Mouse (Mus musculus) heart, embryonic 12.5 days (tissue): ENCODE measurements around the gene Krtap2-4. TPM values are rescaled to one million over a fixed set of nuclear protein-coding genes. Genes with fewer than 3 reads are reported as not detected.
"Not testable (repeated sequence)": the region's sequence is repeated elsewhere in the genome, so short reads cannot be mapped to it uniquely, and the experiment has no call there.

Experiments
- ATAC-seq: fragments of 200-750 bp; cut with Nextera tagmentation; 2 replicates; pipeline ENCODE4 v1.8.0; 2017; ENCODE audit warnings: moderate TSS enrichment, moderate library complexity; ENCODE audit not compliant: insufficient number of reproducible peaks, low FRiP score
- H3K27ac ChIP-seq: fragments of 300-500 bp; sonication (generic); 2 replicates; pipeline ENCODE4 v1.5.1; 2016; ENCODE audit warnings: mild to moderate bottlenecking, moderate library complexity; ENCODE audit not compliant: poor library complexity, severe bottlenecking
- H3K27me3 ChIP-seq: fragments of 300-500 bp; sonication (generic); replicated peaks from 2 replicates; pipeline ENCODE4 v1.6.1; 2016; ENCODE audit warnings: mild to moderate bottlenecking, moderate library complexity
- H3K36me3 ChIP-seq: fragments of 300-500 bp; sonication (generic); 2 replicates; pipeline ENCODE4 v1.6.1; 2016; ENCODE audit warnings: mild to moderate bottlenecking, moderate library complexity
- H3K4me1 ChIP-seq: fragments of 300-500 bp; sonication (generic); replicated peaks from 2 replicates; pipeline ENCODE4 v1.6.1; 2016; ENCODE audit warnings: mild to moderate bottlenecking
- H3K4me2 ChIP-seq: fragments of 300-500 bp; sonication (generic); 2 replicates; pipeline ENCODE4 v1.6.1; 2016; ENCODE audit warnings: mild to moderate bottlenecking, moderate library complexity
- H3K4me3 ChIP-seq: fragments of 300-500 bp; sonication (generic); 2 replicates; pipeline ENCODE4 v1.5.1; 2016; ENCODE audit warnings: mild to moderate bottlenecking
- H3K9ac ChIP-seq: fragments of 300-500 bp; sonication (generic); 2 replicates; pipeline ENCODE4 v1.6.1; 2016; ENCODE audit warnings: mild to moderate bottlenecking, moderate library complexity
- H3K9me3 ChIP-seq: fragments of 300-500 bp; sonication (generic); replicated peaks from 2 replicates; pipeline ENCODE4 v1.6.1; 2016; ENCODE audit warnings: mild to moderate bottlenecking, moderate library complexity
- WGBS: fragments of 180-500 bp; shearing (Covaris S2); methylation state at CpG from one replicate; pipeline ENCODE4 v1.1.7; 2016; 5-methylcytosine and 5-hydroxymethylcytosine counted together
- polyA plus RNA-seq: library from polyadenylated mRNA; unstranded; fragments of >200 nt; fragmentation: Nextera tagmentation; extraction: Ambion mirVana; gene quantifications from 2 replicates; pipeline ENCODE4 v1.2.1, GENCODE M21; 2016

The Krtap2-4 gene
- not detected in 2 replicates for polyA plus RNA-seq

GRCm38 (mm10) chr11:99614796-99615363, at the start of gene Krtap2-4:
TSS of gene Krtap2-4 (minus strand) at chr11:99614846.
- no peaks in the 10 kb centered on the region for H3K9me3 ChIP-seq
- H3K27me3 ChIP-seq: no peaks in the 10 kb centered on the region
- no peak within 1 kb of the TSS for H3K9ac ChIP-seq
- ATAC-seq: no peak
- H3K36me3 ChIP-seq: no peaks in the 10 kb centered on the region
- no peaks in the 10 kb centered on the region for H3K4me1 ChIP-seq
- 53% methylated on average over 3 of the region's 3 CpGs for WGBS
- H3K27ac ChIP-seq: no peak within 1 kb of the TSS
- H3K4me3 ChIP-seq: no peak within 1 kb of the TSS
- H3K4me2 ChIP-seq: no peak within 1 kb of the TSS

- WGBS: 79% methylated on average over 10 of the region's 10 CpGs
- H3K4me1 ChIP-seq: no peaks in the 10 kb centered on the region
- no peaks in the 10 kb centered on the region for H3K36me3 ChIP-seq
- no peak overlapping the region for H3K4me3 ChIP-seq
- H3K9me3 ChIP-seq: no peaks in the 10 kb centered on the region; the same call in 1 of the 2 replicates
- ATAC-seq: no peak
- no peak overlapping the region for H3K4me2 ChIP-seq
- no peak overlapping the region for H3K27ac ChIP-seq
- H3K9ac ChIP-seq: no peak overlapping the region
- no peaks in the 10 kb centered on the region for H3K27me3 ChIP-seq
These were observed 48.2 kb upstream of the Krtap2-4 start for GRCm38 (mm10) chr11:99662802-99663201.

- Histone ChIP-seq H3K9ac (no peak overlapping the region), H3K9me3 (no peaks in the 10 kb centered on the region; the same call in 1 of the 2 replicates), H3K27me3 (no peaks in the 10 kb centered on the region), H3K36me3 (no peaks in the 10 kb centered on the region), H3K27ac (no peak overlapping the region), H3K4me1 (no peaks in the 10 kb centered on the region), H3K4me3 (no peak overlapping the region), H3K4me2 (no peak overlapping the region)
- WGBS: 85% methylated on average over 4 of the region's 4 CpGs
- ATAC-seq: no peak
These were observed 44.6 kb upstream of the Krtap2-4 start for GRCm38 (mm10) chr11:99659256-99659655.

- not testable (repeated sequence) for H3K36me3 ChIP-seq, H3K4me3 ChIP-seq, H3K9ac ChIP-seq, H3K27me3 ChIP-seq, H3K9me3 ChIP-seq, H3K4me1 ChIP-seq, ATAC-seq, H3K4me2 ChIP-seq, H3K27ac ChIP-seq
- 55% methylated on average over 10 of the region's 10 CpGs for WGBS
These were observed 43.9 kb upstream of the Krtap2-4 start, which contains the start of gene Gm11563 for GRCm38 (mm10) chr11:99658467-99659010. TSS of gene Gm11563 (minus strand) at chr11:99658960.

GRCm38 (mm10) chr11:99657051-99657450, 42.4 kb upstream of the Krtap2-4 start:
- ATAC-seq: no peak
- 47% methylated on average over 5 of the region's 5 CpGs for WGBS
- Histone ChIP-seq H3K27me3 (no peaks in the 10 kb centered on the region), H3K4me3 (no peak overlapping the region), H3K27ac (no peak overlapping the region), H3K4me2 (no peak overlapping the region), H3K9me3 (no peaks in the 10 kb centered on the region; the same call in 1 of the 2 replicates), H3K36me3 (no peaks in the 10 kb centered on the region), H3K9ac (no peak overlapping the region), H3K4me1 (no peaks in the 10 kb centered on the region)

GRCm38 (mm10) chr11:99650136-99650535, 35.5 kb upstream of the Krtap2-4 start, which contains the start of gene Gm11555:
TSS of gene Gm11555 (minus strand) at chr11:99650236.
- ATAC-seq: no peak

GRCm38 (mm10) chr11:99646444-99646843, 31.8 kb upstream of the Krtap2-4 start:
- Histone ChIP-seq H3K4me1 (no peaks in the 10 kb centered on the region), H3K27me3 (0 out of 2 replicates have a peak, but pooled peaks cover 3% of the 10 kb centered on the region), H3K4me3 (no peak overlapping the region), H3K9ac (no peak overlapping the region), H3K36me3 (no peaks in the 10 kb centered on the region), H3K4me2 (no peak overlapping the region), H3K27ac (no peak overlapping the region), H3K9me3 (no peaks in the 10 kb centered on the region)
- WGBS: 82% methylated on average over 15 of the region's 15 CpGs
- ATAC-seq: no peak

More at GRCm38 (mm10) chr11:99650136-99650535, 35.5 kb upstream of the Krtap2-4 start, which contains the start of gene Gm11555:
- Histone ChIP-seq H3K4me1 (no peaks in the 10 kb centered on the region), H3K4me2 (no peak within 1 kb of the TSS), H3K27me3 (no peaks in the 10 kb centered on the region), H3K9ac (no peak within 1 kb of the TSS), H3K27ac (no peak within 1 kb of the TSS), H3K4me3 (no peak within 1 kb of the TSS), H3K36me3 (no peaks in the 10 kb centered on the region), H3K9me3 (no peaks in the 10 kb centered on the region)
- WGBS: 79% methylated on average over 2 of the region's 2 CpGs

GRCm38 (mm10) chr11:99644351-99644750, 29.7 kb upstream of the Krtap2-4 start:
- no peaks in the 10 kb centered on the region for H3K36me3 ChIP-seq
- no peak overlapping the region for H3K27ac ChIP-seq
- no peak overlapping the region for H3K9ac ChIP-seq
- H3K27me3 ChIP-seq: 0 out of 2 replicates have a peak, but pooled peaks cover 3% of the 10 kb centered on the region
- H3K4me1 ChIP-seq: no peaks in the 10 kb centered on the region
- no peak overlapping the region for H3K4me3 ChIP-seq
- no peak for ATAC-seq
- 73% methylated on average over 3 of the region's 3 CpGs for WGBS
- no peak overlapping the region for H3K4me2 ChIP-seq
- no peaks in the 10 kb centered on the region for H3K9me3 ChIP-seq

- not testable (repeated sequence) for H3K4me2 ChIP-seq, H3K9ac ChIP-seq, H3K4me3 ChIP-seq, ATAC-seq, H3K27me3 ChIP-seq, H3K9me3 ChIP-seq, H3K27ac ChIP-seq, H3K4me1 ChIP-seq, H3K36me3 ChIP-seq
- WGBS: 79% methylated on average over 9 of the region's 9 CpGs
These were observed 29.0 kb upstream of the Krtap2-4 start, which contains the start of gene Krtap4-7 for GRCm38 (mm10) chr11:99643635-99644139. TSS of gene Krtap4-7 (minus strand) at chr11:99644089.

GRCm38 (mm10) chr11:99640926-99641325, 26.3 kb upstream of the Krtap2-4 start:
- no peak for ATAC-seq
- H3K9me3 ChIP-seq: no peaks in the 10 kb centered on the region
- H3K9ac ChIP-seq: no peak overlapping the region
- no peak overlapping the region for H3K4me3 ChIP-seq
- no peaks in the 10 kb centered on the region for H3K4me1 ChIP-seq
- no peak overlapping the region for H3K4me2 ChIP-seq
- 0 out of 2 replicates have a peak, but pooled peaks cover 6% of the 10 kb centered on the region for H3K27me3 ChIP-seq
- H3K36me3 ChIP-seq: no peaks in the 10 kb centered on the region
- H3K27ac ChIP-seq: no peak overlapping the region
- 36% methylated on average over 1 of the region's 1 CpGs for WGBS

GRCm38 (mm10) chr11:99637086-99637485, 22.4 kb upstream of the Krtap2-4 start:
- H3K4me2 ChIP-seq: no peak overlapping the region
- H3K4me3 ChIP-seq: no peak overlapping the region
- no peaks in the 10 kb centered on the region for H3K9me3 ChIP-seq
- H3K27me3 ChIP-seq: peaks cover 8% of the 10 kb centered on the region
- ATAC-seq: no peak
- H3K36me3 ChIP-seq: no peaks in the 10 kb centered on the region
- H3K27ac ChIP-seq: no peak overlapping the region
- 54% methylated on average over 1 of the region's 1 CpGs for WGBS
- H3K9ac ChIP-seq: no peak overlapping the region
- no peaks in the 10 kb centered on the region for H3K4me1 ChIP-seq
